Mouse (Mus musculus): ENCODE results near the gene Capn8.
"Not testable (repeated sequence)": the region's sequence is repeated elsewhere in the genome, so short reads cannot be mapped to it uniquely, and the experiment has no call there.

Gene Capn8

GRCm38 (mm10) chr1:182615465-182615864 lies 50.7 kb downstream of the Capn8 start:
- no peak for DNase-seq (ENCODE audit: low read depth, low spot score)

DNA sequence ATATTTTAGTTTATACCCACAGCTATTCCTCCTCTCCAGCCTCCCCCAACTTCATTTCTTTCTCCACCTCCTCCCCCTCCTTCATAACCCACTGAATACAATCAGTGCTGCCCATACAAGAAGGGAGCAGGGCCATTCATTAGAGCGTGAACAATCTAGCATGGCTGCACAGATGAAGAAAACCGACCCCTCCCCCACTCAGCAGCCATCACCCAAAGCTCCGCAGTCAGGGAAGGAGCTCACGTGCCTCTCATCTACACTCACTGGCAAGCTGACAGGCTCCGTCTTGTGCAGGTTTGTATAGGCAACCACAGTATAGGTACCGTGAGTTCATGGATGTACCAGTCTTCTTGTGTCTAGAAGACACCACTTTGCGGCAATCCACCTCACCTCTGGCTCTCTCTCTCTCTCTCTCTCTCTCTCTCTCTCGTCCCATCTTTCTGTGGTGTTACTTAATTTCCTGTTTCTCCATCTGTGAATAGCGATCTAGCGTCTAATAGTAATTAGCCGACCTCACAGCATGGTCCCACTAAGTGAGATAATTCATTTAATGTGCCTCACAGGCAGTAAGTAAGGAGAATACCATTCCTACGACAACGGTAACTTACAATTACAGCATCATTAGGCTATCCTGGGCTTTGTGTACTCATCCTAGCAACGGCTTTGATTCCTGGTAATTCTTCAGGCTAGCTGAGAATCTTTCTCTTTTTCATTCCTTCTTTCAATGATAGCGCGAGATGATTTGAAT lies 53.6 kb downstream of the Capn8 start:
- DNase-seq (ENCODE audit: low read depth, low spot score) = no peak

DNA sequence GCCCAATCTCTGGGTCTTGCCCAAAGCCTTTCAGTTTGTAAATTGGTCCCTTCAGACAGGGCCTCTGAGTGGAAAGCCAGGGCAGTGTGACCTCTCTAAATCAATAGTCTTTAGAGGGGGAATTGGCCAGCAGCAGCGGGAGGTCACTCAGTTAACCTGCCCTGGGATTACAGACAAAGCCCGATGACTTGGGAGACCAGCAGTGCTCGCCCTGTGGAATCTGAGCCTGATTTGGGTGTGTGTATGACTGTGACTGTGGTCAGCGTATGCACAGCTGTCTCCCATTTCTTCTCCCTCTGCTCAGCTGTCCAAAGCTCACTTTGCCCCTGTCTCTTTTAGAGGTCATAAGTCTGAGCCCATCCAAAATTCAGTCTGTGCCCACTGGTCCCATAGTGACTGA lies 55.7 kb downstream of the Capn8 start:
- no peak for DNase-seq (ENCODE audit: low read depth, low spot score)

GRCm38 (mm10) chr1:182621256-182621655 lies 56.4 kb downstream of the Capn8 start:
- no peak for DNase-seq (ENCODE audit: low read depth, low spot score)

DNA sequence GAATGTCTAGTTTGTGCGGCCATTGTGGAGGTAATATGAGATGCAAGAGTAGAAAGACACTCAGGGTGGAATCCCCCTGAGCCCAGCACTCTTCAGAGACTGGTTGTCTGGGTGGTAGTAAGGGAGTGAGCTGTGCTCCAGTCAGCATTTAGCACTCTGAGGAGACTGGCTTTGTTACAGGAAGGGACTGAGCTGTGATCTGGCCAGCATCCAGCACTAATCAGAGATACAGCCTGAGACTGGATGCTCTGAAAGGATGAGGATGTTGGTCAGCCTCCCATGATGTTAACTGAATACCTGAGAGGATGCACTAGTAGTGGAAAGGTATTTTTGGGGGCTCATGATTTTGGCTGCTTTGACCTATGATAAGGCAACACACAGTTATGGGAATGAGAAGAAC lies 61.4 kb downstream of the Capn8 start:
- no peak for DNase-seq (ENCODE audit: low read depth, low spot score)

DNA sequence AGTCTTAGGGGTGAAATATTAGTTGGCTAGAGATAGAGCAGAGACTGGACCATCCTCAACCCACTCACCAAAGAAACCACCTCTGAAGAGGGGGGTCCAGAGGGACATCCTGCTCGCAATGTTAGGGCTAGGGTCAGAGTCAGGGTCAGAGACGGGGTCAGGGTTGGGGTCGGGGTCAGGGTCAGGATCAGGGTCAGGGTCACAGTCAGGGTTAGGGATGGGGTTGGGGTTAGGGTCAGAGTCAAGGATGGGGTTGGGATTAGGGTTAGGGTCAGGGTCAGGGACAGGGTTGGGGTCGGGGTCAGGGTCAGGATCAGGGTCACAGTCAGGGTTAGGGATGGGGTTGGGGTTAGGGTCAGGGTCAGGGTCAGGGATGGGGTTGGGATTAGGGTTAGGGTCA lies 64.4 kb downstream of the Capn8 start:
- DNase-seq (ENCODE audit: low read depth, low spot score) = no peak

GRCm38 (mm10) chr1:182633712-182634294 lies 69.0 kb downstream of the Capn8 start:
- DNase-seq (ENCODE audit: low read depth, low spot score) = no peak

- no peak for DNase-seq (ENCODE audit: low read depth, low spot score)
Measured at GRCm38 (mm10) chr1:182639016-182639415, 74.2 kb downstream of the Capn8 start.

DNA sequence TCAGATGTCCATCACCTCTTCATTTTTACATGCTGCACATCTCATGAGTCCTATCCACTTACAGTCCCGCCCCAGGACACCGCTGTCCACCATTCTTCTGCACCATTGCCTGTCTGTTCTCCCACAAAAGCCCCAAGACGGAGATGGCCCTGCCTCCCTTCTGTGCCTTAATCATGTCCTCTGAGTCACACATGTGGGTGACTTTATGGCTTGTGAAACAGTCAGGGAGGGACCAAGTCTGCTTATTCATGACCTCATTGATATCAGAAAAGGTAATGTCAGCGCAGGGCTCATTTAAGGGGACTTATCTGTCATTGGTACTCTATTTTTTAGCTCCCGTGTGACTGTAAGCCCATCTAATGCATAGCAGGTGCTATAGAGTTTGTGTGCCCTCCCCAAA lies 74.6 kb downstream of the Capn8 start:
- no peak for DNase-seq (ENCODE audit: low read depth, low spot score)

DNA sequence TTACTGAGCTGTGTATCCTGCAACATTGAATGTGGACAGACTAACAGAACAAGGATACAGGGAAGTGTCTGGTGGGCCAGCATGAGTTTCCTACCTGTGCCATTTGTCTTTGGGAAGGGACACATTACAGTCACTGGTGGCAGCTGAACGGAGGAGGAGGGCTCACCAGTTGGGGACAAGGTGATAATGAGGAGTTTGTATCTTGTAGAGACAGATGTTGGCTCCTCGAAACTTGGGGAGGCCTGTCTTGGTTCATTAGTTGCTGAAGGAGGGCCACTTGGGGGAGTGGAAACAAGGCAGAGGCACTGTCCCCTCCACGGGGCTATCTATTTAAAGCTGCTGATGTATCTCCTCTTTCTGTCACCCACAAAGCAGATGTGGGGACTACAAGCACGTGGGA lies 75.3 kb downstream of the Capn8 start:
- no peak for DNase-seq (ENCODE audit: low read depth, low spot score)

DNA sequence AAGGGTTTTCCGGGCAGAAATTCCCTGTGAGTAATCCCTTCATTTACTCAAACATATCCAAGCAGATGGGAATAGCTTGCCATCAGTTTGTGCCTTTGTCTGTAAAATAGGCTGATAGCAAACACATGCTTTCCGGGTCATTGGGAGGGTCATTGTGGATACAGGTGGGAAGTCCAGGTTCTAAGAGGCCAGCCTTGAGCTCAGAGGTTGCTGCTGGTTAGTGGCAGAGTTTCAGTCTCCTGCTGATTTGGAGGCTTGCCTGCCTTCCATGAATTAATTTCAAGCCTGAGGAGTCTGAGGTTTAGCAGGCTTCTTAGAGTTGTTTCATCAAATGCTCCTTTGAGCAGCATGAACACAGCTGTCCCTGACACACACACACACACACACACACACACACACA lies 78.0 kb downstream of the Capn8 start:
- no peak for DNase-seq (ENCODE audit: low read depth, low spot score)

GRCm38 (mm10) chr1:182644418-182644817 lies 79.6 kb downstream of the Capn8 start:
- not testable (repeated sequence) for DNase-seq (ENCODE audit: low read depth, low spot score)

DNA sequence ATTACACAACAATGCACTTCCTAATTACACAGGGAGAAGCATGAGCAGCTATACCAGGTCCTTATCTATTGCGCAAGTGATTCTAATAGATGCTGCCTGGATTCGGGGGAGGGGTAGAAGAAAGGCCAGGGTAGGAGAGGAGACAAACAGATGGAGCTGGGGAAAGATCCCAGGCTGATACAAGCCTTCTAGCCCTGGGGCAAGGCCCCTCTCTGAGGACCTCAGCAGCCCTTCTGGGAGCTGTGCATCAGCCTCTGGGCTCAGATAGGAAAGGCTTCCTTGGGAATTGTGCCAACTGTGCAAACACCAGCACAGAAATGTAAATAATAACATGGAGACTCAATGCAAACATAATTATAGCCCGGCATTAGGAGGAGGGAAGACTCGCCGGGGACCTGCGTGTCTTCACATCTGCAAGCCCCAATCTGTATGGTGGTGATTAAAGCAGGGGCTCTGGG lies 80.4 kb downstream of the Capn8 start:
- DNase-seq (ENCODE audit: low read depth, low spot score) = no peak

DNA sequence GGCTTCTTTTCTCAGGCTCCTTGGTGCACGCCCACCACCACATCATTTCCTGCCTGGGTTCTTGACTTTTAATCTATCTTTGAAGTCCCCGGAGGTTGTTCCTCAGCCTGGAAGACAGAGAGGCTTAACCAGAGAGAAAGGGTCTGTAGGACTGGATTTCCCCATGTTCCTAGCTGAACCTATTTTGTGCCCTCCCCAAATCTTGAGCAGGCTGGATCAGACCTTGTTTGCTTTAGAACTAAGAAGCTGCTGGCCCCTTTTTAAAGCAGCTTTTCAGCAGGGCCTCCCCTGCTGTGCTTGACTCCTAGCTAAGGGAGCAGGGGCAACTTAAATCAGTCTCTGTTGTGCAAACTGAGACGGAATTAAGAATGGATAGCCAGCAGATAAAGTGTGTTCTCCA lies 82.0 kb downstream of the Capn8 start:
- no peak for DNase-seq (ENCODE audit: low read depth, low spot score)

DNA sequence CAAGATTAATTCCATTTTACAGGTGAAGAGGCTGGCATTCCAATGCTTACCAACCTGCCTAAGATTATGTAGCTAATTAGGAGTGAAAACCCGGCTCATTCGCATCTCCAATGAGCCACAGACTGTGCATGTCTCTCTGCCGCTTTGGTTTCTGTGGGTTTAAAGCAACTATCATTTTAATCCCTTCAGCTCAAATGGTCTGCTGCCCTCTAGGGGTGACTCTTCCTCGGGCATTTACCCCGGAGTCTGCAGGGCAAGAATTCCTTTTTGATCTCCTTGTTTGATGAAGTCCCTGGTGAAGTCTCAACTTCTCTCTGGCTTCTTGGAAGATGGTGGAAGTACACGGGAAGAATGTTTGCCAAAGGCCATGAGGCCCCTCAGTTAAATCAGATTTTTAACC lies 93.0 kb downstream of the Capn8 start:
- DNase-seq (ENCODE audit: low read depth, low spot score) = no peak

DNA sequence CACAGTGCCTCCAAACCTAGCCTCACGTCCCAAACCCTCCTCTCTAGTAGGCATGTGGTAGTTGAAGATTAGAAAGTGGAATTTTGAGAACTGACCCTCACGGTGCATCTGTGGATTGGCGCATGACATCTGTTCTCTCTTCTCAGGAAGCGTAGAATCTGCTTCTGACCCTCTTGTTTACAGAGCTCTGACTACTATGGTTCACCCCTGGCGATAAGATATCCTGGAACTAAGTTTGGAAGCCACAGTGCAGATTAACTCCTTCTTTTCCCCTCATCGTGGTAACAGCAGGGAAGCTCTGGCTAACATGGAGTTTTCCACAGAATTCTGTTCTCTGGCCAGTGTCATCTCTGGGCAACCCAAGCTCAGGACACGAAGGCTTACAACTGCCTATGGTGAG lies 95.6 kb downstream of the Capn8 start:
- DNase-seq (ENCODE audit: low read depth, low spot score) = no peak

DNA sequence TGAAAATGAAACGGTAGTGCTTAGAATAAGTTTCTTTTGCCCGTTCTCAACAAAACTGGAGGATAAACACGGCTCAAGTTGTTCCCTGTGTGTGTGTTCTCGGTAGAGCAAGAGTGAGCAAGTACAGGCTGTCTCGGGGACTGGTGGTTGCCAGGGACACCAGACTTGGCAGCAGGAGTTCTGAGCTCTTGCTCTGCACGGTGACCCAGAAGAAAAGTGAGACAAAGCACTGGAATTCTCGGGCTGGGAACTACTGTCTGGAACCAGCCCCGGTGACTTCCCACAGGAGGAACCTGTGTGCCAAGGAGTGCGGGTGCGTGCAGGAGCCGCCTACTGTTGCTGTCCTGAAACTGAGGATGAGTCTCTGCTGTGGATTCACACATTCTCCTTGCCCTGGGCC lies 98.9 kb downstream of the Capn8 start:
- DNase-seq (ENCODE audit: low read depth, low spot score) = no peak

GRCm38 (mm10) chr1:182664841-182665240 lies 100.0 kb downstream of the Capn8 start:
- DNase-seq (ENCODE audit: low read depth, low spot score) = no peak

GRCm38 (mm10) chr1:182667281-182667680 lies 102.5 kb downstream of the Capn8 start:
- no peak for DNase-seq (ENCODE audit: low read depth, low spot score)

DNA sequence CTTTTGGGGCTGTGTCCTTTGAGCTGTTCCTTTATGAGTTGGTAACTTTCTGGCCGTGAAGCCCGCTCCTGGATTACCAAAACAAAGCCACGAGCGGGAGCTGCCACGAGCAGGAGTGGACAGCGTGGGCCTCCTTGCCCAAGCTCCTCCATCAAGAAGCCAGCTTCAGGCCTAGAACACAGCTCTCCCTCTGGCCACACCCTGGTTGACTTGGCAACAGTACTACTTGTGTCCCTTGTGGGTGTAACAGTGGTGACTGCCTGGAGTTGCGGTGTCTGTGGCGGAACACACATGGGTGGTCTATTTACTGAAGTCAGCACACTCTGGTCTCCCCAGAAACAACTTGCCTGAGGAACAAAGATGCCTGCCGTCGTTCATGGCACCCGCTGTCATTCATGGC lies 104.9 kb downstream of the Capn8 start:
- no peak for DNase-seq (ENCODE audit: low read depth, low spot score)

DNA sequence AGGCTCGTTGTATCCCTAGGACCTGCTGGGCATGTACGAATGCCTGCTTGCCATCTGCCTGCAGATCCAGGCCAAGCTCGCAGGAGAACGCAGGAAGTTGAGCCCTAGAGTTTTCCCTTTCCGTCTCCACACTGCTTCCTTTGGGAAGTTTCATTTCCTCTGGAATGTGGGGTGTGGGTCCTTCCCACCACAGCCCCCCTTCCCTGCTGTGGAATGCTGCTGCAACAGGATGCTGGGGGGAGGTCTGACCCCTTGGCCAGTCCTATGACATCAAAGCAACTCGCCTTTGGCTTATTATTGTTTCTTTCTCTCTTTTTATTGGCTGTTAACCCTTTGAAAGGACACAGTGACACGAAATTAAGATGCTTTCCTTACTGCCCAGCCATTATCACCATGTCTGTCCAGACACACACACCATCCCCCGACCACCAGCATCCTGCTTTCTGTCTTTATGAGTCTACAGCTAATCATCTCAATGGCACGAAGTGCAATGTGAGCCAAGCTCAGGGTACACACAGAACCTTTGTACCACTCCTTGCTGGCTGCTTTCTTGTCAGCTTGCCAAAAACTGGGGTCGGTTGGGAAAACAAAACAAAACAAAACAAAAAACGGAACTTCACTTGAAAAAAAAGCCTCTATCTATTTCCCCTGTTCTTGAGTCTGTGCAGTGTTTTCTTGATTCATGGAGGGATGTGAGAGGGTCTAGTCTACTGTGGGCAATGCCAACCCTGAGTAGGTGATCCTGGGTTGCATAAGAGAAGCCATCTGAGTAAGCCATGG lies 105.9 kb downstream of the Capn8 start:
- no peak for DNase-seq (ENCODE audit: low read depth, low spot score)

DNA sequence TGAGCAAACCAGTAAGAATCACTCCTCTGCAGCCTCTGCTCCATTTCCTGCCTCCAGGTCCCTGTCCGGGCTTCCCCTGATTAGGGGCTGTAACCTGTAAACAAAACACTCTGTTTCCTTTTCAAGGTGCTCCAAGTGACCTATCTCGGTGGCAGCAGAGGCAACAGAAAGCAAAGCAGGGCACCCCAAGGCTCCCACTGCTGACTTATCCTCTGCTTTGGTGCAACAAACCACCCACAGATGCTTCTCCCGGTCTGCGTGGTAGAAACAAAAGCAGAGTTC lies 106.5 kb downstream of the Capn8 start:
- no peak for DNase-seq (ENCODE audit: low read depth, low spot score)

GRCm38 (mm10) chr1:182675346-182675745 lies 110.5 kb downstream of the Capn8 start:
- no peak for DNase-seq (ENCODE audit: low read depth, low spot score)

Measured in WW6 (cell line).